12 mouse cellular contexts compared by ENCODE assay signal in the genomic region with DNA sequence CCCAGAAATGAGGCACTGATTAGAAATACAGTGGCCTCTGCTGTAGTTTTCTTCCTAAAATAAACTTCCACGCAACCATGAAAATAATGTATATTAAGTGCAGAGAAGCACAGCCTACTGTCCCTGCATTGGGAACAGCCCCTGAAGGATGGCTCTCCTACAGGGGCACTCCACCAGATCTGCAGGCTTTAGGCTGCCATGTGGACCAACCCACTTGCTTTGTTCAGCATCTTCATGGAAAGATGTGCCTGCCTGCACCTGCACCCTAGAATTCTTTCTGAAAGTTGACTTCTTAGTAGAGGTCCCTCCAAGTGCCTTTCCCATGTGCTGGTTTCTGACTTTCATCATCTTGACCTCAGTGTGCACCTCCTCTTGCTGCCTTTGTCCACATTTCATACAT.
"Had no signal": no experiment of that assay in that cellular context is flagged by ENCODE, and none has a peak within 500 bp of the region (broad histone marks: within the 10 kb centered on the region; RNA-seq: fewer than 3 reads in every experiment).

No protein-coding gene starts in this region.

- H3K27ac ChIP-seq: limb, embryonic 12.5 days; liver, embryonic 13.5 days; macrophage; midbrain, embryonic 12.5 days; stomach, embryonic 15.5 days had no signal

- H3K36me3 ChIP-seq: limb, embryonic 12.5 days; liver, embryonic 13.5 days; lung, embryonic 15.5 days; midbrain, embryonic 12.5 days; stomach, embryonic 15.5 days had no signal

- H3K27me3 ChIP-seq: limb, embryonic 12.5 days; liver, embryonic 13.5 days; lung, embryonic 15.5 days; stomach, embryonic 15.5 days had no signal

- H3K4me3 ChIP-seq: limb, embryonic 12.5 days; liver, embryonic 13.5 days; lung, embryonic 15.5 days; midbrain, embryonic 12.5 days; stomach, embryonic 15.5 days had no signal

- H3K9ac ChIP-seq: limb, embryonic 12.5 days; liver, embryonic 13.5 days; liver, postnatal 0 days; lung, embryonic 15.5 days; midbrain, embryonic 12.5 days; stomach, embryonic 15.5 days had no signal

- H3K9me3 ChIP-seq: limb, embryonic 12.5 days; liver, embryonic 13.5 days; lung, embryonic 15.5 days; megakaryocyte, embryonic 14.5 days; midbrain, embryonic 12.5 days; stomach, embryonic 15.5 days had no signal

- H3K4me1 ChIP-seq: midbrain, embryonic 12.5 days; stomach, embryonic 15.5 days had no signal

- H3K4me2 ChIP-seq: limb, embryonic 12.5 days; liver, embryonic 13.5 days; lung, embryonic 15.5 days; midbrain, embryonic 12.5 days; stomach, embryonic 15.5 days had no signal

- ATAC-seq: liver, postnatal 0 days had no signal

- DNase-seq: liver; liver, embryonic 13.5 days; liver, postnatal 0 days; right cerebral cortex, postnatal 14 days; thymus, adult 2 months; thymus, postnatal 25 days had no signal
